Mouse (Mus musculus) forebrain, embryonic 12.5 days (tissue): Measurements from ENCODE around the gene Lmo2. TPM values are rescaled to one million over a fixed set of nuclear protein-coding genes. Genes with fewer than 3 reads are reported as not detected.
"Not testable (repeated sequence)": the region's sequence is repeated elsewhere in the genome, so short reads cannot be mapped to it uniquely, and the experiment has no call there.

ENCODE experiments used
- ATAC-seq: fragments of 200-750 bp; cut with Nextera tagmentation; 2 replicates; pipeline ENCODE4 v1.8.0; 2017; ENCODE audit warnings: moderate TSS enrichment; ENCODE audit not compliant: low FRiP score
- H3K27ac ChIP-seq: fragments of 300-500 bp; sonication (generic); 2 replicates; pipeline ENCODE4 v1.5.1; 2016; ENCODE audit warnings: mild to moderate bottlenecking
- H3K27me3 ChIP-seq: fragments of 300-500 bp; sonication (generic); 2 replicates; pipeline ENCODE4 v1.6.1; 2016; ENCODE audit warnings: mild to moderate bottlenecking
- H3K36me3 ChIP-seq: fragments of 300-500 bp; sonication (generic); replicated peaks from 2 replicates; pipeline ENCODE4 v1.6.1; 2016; ENCODE audit warnings: mild to moderate bottlenecking
- H3K4me1 ChIP-seq: fragments of 300-500 bp; sonication (generic); 2 replicates; pipeline ENCODE4 v1.6.1; 2016
- H3K4me2 ChIP-seq: fragments of 300-500 bp; sonication (generic); 2 replicates; pipeline ENCODE4 v1.6.1; 2016; ENCODE audit warnings: mild to moderate bottlenecking, moderate library complexity
- H3K4me3 ChIP-seq: fragments of 300-500 bp; sonication (generic); replicated peaks from 2 replicates; pipeline ENCODE4 v1.5.1; 2016; ENCODE audit warnings: mild to moderate bottlenecking
- H3K9ac ChIP-seq: fragments of 300-500 bp; sonication (generic); 2 replicates; pipeline ENCODE4 v1.6.1; 2016; ENCODE audit warnings: mild to moderate bottlenecking
- H3K9me3 ChIP-seq: fragments of 300-500 bp; sonication (generic); 2 replicates; pipeline ENCODE4 v1.6.1; 2016
- WGBS: fragments of 180-500 bp; shearing (Covaris S2); methylation state at CpG from one replicate; pipeline ENCODE4 v1.1.7; 2016; 5-methylcytosine and 5-hydroxymethylcytosine counted together
- polyA plus RNA-seq: library from polyadenylated mRNA; unstranded; fragments of >200 nt; fragmentation: Nextera tagmentation; extraction: Ambion mirVana; gene quantifications from 2 replicates; pipeline ENCODE4 v1.2.1, GENCODE M21; 2016

Gene Lmo2
- polyA plus RNA-seq, 1 experiment from 2014 or later = 39.5 TPM

DNA sequence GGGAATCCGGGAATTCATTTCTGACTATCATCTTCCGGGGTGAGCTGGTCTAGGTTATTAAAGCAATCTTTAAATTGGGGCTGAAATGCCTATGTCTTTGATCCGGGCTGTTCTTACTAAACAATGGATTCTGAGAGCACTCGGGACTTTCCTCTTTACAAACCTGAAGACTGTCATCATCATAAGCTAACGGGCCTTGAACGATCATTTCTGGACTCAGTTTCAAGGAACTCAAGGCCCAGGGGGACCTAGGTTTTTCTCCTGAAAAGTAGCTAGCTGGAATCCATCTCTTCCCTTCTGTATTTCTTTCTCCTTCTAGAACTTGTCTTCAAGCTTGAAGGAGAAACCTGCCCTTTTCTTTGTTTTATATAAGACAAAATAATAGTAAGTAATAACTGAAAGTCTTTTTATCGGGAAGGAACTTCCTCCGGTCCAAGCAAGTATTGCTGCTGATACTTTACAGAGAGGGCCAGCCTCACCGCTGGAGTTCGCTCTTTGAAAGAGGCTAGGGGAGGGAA lies 11.2 kb downstream of the Lmo2 start:
- WGBS = 15% methylated on average over 10 of the region's 10 CpGs
- H3K27ac ChIP-seq = peak overlapping the region; percentile 84
- H3K9ac ChIP-seq = peak overlapping the region; percentile 86
- H3K36me3 ChIP-seq = no peaks in the 10 kb centered on the region
- H3K4me1 ChIP-seq = peaks cover 14% of the 10 kb centered on the region
- H3K27me3 ChIP-seq = peaks cover 44% of the 10 kb centered on the region
- no peak for ATAC-seq
- peak overlapping the region; percentile 92 for H3K4me2 ChIP-seq
- no peaks in the 10 kb centered on the region for H3K9me3 ChIP-seq
- H3K4me3 ChIP-seq = peak overlapping the region; percentile 80

DNA sequence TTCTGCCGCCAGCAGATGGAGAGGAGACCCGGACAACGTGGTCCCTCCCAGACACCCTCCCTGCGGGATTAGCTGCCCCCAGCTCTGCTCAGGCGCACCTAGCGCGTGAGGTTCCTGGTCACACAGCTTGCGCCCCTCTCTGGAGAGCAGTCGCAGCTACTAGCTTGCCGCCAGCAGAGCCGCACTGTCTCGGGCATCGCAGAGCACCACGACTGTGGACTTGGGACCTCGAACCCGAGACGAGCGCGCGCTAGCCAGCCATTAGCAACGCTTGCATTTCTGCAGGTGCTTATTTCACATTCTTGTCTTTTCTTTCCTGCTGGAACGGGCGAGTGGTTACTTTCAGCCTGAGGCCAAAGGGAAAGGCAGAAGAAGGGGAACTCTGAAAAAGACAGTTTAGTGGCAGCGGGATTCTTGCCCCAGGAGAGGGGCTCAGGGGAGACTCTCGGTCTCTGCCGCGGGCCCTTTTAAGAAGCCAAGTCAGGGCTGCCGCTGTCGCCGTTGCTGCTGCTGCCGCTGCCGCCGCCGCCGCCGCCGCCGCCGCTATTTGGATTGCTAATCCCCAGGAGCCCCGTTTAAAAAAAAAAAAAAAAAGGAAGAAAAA lies 11.8 kb downstream of the Lmo2 start:
- H3K27ac ChIP-seq = peak overlapping the region; percentile 84
- ATAC-seq = peak; percentile 70
- peaks cover 14% of the 10 kb centered on the region for H3K4me1 ChIP-seq
- peak overlapping the region; percentile 92 for H3K4me2 ChIP-seq
- H3K9ac ChIP-seq = peak overlapping the region; percentile 86
- H3K27me3 ChIP-seq = peaks cover 44% of the 10 kb centered on the region
- no peaks in the 10 kb centered on the region for H3K9me3 ChIP-seq
- no peaks in the 10 kb centered on the region for H3K36me3 ChIP-seq
- under 1% methylated on average over 40 of the region's 40 CpGs for WGBS
- peak overlapping the region; percentile 80 for H3K4me3 ChIP-seq

GRCm38 (mm10) chr2:103970041-103970790 lies 12.4 kb downstream of the Lmo2 start:
- Histone ChIP-seq H3K4me2 (peak overlapping the region; percentile 92), H3K4me3 (peak overlapping the region; percentile 80), H3K9ac (peak overlapping the region; percentile 86), H3K9me3 (no peaks in the 10 kb centered on the region), H3K4me1 (peaks cover 14% of the 10 kb centered on the region), H3K27ac (peak overlapping the region; percentile 84), H3K36me3 (no peaks in the 10 kb centered on the region), H3K27me3 (peaks cover 44% of the 10 kb centered on the region)
- ATAC-seq = peak; percentile 72
- WGBS = under 1% methylated on average over 63 of the region's 79 CpGs

DNA sequence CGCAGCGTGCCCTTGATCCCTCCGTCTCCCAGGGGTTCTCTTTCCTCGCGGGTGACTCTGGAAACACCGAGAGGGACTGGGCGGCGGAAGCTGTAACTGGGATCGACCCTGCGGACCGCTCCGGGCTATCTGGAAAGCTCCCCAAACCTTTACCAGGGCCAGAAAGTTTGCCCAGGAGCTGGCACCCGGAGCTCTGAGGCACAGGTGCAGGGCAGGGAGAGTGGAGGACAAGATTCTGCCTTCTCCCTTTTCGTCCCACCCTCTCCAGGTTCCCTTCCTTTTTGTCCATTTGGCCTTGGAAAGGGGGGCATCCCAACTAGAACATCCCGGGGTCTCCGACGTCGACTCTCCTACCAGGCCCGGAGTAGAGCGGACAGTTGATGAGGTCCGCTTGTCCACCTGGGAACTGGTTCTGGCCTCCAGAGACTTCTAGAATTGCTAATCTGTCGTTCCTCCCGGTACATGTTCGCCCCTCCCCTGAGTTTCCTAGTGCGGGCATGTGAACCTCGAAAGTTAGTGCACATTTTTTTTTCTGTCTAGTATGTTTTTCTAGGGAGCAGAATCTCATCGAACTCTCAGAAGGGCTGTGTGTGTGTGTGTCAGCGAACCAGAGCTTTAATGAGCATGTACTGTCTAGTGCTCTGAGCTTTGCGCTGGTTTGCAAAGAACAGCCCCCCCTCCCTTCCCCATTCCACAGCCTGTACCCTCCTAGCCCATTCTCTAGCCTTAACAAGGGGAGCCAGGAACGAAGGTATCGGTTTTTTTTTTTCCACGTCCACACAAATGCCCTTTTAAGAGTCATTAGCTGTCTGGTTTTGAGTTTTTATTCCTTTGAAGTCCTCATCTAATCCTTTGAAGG lies 13.2 kb downstream of the Lmo2 start:
- Histone ChIP-seq H3K4me2 (peak overlapping the region; percentile 92), H3K36me3 (no peaks in the 10 kb centered on the region), H3K4me3 (peak overlapping the region; percentile 80), H3K27me3 (peaks cover 39% of the 10 kb centered on the region), H3K9ac (peak overlapping the region; percentile 86), H3K27ac (peak overlapping the region; percentile 84), H3K4me1 (peaks cover 14% of the 10 kb centered on the region), H3K9me3 (no peaks in the 10 kb centered on the region)
- under 1% methylated on average over 25 of the region's 32 CpGs for WGBS
- no peak for ATAC-seq

DNA sequence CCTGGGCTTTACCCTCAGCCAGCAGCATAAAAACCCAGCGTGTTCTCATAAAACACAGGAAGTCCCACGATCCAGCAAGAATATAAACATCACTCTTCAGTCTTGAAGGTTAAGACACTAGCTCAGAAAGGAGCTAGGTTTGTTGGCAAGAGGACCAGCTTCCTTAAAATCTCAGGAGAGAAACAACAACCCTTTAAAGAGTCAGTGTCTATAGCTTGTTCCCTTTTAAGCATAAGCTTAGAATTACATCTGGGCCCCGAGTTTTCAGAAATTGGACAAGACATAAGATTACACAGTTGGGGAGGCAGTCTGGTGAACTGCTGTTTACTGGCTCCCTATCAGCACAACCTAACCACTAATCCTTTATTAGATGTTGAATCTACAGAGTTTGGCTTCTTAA lies 14.1 kb downstream of the Lmo2 start:
- no peaks in the 10 kb centered on the region for H3K36me3 ChIP-seq
- no peak overlapping the region for H3K9ac ChIP-seq
- ATAC-seq = no peak
- H3K4me3 ChIP-seq = no peak overlapping the region
- H3K4me1 ChIP-seq = peaks cover 14% of the 10 kb centered on the region
- H3K27me3 ChIP-seq = peaks cover 39% of the 10 kb centered on the region
- no peak overlapping the region for H3K27ac ChIP-seq
- no peaks in the 10 kb centered on the region for H3K9me3 ChIP-seq
- H3K4me2 ChIP-seq = peak overlapping the region; percentile 92; the same call in 1 of the 2 replicates
- 18% methylated on average over 3 of the region's 3 CpGs for WGBS

DNA sequence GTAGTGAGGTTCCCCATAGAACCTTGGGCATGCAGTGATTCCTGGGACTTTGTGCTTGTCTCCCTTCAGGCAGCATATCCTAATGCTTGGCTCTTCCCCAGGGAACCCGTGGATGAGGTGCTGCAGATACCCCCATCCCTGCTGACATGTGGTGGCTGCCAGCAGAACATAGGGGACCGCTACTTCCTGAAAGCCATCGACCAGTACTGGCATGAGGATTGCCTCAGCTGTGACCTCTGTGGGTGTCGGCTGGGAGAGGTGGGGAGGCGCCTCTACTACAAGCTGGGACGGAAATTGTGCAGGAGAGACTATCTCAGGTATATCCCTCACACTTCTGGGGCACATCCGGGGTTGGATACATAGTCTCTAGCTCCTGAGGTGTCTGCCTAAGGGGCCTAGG lies 18.1 kb downstream of the Lmo2 start:
- 85% methylated on average over 7 of the region's 7 CpGs for WGBS
- Histone ChIP-seq H3K9me3 (no peaks in the 10 kb centered on the region), H3K4me3 (no peak overlapping the region), H3K4me2 (no peak overlapping the region), H3K36me3 (no peaks in the 10 kb centered on the region), H3K27ac (no peak overlapping the region), H3K9ac (no peak overlapping the region), H3K4me1 (peaks cover 25% of the 10 kb centered on the region), H3K27me3 (peaks cover 26% of the 10 kb centered on the region)
- ATAC-seq = no peak

DNA sequence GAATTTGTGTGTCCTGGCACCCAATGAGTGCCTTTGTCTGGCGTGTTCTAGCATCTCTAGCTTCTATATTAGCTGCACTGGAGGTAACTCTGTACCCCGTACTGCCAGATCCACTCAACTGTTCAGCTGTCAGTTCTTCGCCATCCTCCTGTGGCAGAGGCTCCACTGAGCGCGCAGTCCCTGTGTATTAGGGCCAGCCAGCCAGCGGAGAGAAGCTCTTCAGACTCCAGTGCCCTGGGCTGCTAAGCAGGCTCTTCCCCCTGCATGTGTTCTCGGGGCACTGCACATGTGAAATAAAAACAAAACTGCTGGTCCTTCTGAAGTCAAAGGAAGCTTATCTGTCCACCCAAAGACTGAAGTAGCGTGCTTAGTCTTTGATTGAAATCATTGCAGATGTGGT lies 19.4 kb downstream of the Lmo2 start:
- Histone ChIP-seq H3K4me3 (no peak overlapping the region), H3K27ac (peak overlapping the region; percentile 68), H3K27me3 (peaks cover 13% of the 10 kb centered on the region), H3K9ac (no peak overlapping the region), H3K36me3 (no peaks in the 10 kb centered on the region), H3K9me3 (no peaks in the 10 kb centered on the region), H3K4me2 (no peak overlapping the region), H3K4me1 (peaks cover 21% of the 10 kb centered on the region)
- no peak for ATAC-seq
- 55% methylated on average over 8 of the region's 8 CpGs for WGBS

- H3K9ac ChIP-seq = no peak overlapping the region
- H3K27ac ChIP-seq = no peak overlapping the region
- no peak overlapping the region for H3K4me3 ChIP-seq
- H3K36me3 ChIP-seq = no peaks in the 10 kb centered on the region
- no peaks in the 10 kb centered on the region for H3K9me3 ChIP-seq
- peaks cover 8% of the 10 kb centered on the region for H3K27me3 ChIP-seq
- ATAC-seq = no peak
- WGBS = 11% methylated on average over 9 of the region's 9 CpGs
- H3K4me2 ChIP-seq = no peak overlapping the region
- peaks cover 21% of the 10 kb centered on the region for H3K4me1 ChIP-seq
Observed at GRCm38 (mm10) chr2:103977716-103978115, 19.9 kb downstream of the Lmo2 start.

DNA sequence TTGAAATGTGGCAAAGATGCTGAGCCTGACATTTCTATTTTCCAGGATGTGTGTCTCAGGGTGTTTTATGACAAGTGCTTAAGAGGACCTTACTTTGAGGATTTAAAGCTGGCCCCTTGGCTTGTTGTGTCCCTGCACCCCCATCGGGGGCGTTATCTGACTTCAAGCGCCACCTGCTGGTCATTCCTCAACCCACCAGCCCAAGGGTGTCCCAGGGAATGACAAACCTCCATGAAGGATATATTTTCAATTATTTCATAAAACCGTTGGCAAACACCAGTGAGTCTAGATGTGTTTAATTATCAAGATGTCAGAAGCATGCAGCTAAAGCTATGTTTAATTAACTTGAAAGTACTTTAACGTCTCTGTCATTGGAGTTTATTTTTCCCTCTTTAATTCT lies 24.5 kb downstream of the Lmo2 start:
- no peak overlapping the region for H3K9ac ChIP-seq
- peaks cover 18% of the 10 kb centered on the region for H3K4me1 ChIP-seq
- no peaks in the 10 kb centered on the region for H3K36me3 ChIP-seq
- no peaks in the 10 kb centered on the region for H3K9me3 ChIP-seq
- no peak overlapping the region for H3K4me3 ChIP-seq
- peak; percentile 75 for ATAC-seq
- no peaks in the 10 kb centered on the region; the same call in 1 of the 2 replicates for H3K27me3 ChIP-seq
- no peak overlapping the region for H3K4me2 ChIP-seq
- H3K27ac ChIP-seq = no peak overlapping the region
- 7% methylated on average over 5 of the region's 5 CpGs for WGBS

- H3K9me3 ChIP-seq = no peaks in the 10 kb centered on the region
- H3K4me2 ChIP-seq = no peak overlapping the region
- no peak overlapping the region for H3K27ac ChIP-seq
- no peak for ATAC-seq
- no peak overlapping the region for H3K4me3 ChIP-seq
- H3K4me1 ChIP-seq = peaks cover 10% of the 10 kb centered on the region
- 94% methylated on average over 10 of the region's 10 CpGs for WGBS
- no peaks in the 10 kb centered on the region; the same call in 1 of the 2 replicates for H3K27me3 ChIP-seq
- no peak overlapping the region for H3K9ac ChIP-seq
- no peaks in the 10 kb centered on the region for H3K36me3 ChIP-seq
Observed at GRCm38 (mm10) chr2:103983146-103983545, 25.4 kb downstream of the Lmo2 start.

DNA sequence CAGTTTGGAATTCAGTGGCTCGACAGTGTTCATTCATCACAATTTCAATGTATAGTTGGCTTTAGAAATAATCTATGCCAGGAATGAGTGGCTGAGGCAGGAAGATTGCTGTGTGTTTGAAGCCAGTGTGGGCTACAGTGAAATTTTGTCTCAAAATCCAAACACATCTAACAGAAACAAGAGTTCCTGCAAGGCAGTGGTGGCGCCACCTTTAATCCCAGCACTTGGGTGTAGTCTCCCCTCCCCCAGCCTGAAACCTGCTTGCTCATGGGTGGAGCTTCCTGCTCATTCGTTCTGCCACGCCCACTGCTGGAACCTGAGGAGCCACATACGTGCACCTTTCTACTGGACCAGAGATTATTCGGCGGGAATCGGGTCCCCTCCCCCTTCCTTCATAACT lies 29.8 kb downstream of the Lmo2 start:
- not testable (repeated sequence) for H3K9me3 ChIP-seq, H3K9ac ChIP-seq, ATAC-seq, H3K4me3 ChIP-seq, H3K4me1 ChIP-seq, H3K27me3 ChIP-seq, H3K27ac ChIP-seq, H3K4me2 ChIP-seq, H3K36me3 ChIP-seq
- WGBS = 83% methylated on average over 8 of the region's 8 CpGs

DNA sequence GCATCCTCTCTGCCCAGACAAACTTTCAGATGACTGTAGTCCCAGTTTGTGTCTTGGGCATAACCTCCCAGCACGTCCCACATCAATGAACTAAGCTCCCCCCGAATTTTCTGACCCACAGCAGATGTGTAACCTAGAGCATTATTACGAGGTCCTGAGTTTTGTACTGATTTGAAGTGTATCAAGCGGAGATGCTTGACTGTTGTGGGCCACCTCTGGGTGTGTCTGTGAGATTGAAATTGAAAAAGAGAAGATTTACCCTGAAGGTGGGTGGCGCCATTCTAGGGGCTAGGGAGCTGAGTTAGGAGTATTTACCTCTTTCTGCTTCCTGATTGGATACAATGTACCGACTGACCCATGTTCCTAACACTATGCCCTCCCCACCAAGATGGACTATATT lies 31.9 kb downstream of the Lmo2 start:
- H3K27me3 ChIP-seq = 0 out of 2 replicates have a peak, but pooled peaks cover 8% of the 10 kb centered on the region
- H3K9me3 ChIP-seq = no peaks in the 10 kb centered on the region
- H3K4me3 ChIP-seq = no peak overlapping the region
- no peaks in the 10 kb centered on the region for H3K36me3 ChIP-seq
- no peak overlapping the region for H3K4me2 ChIP-seq
- ATAC-seq = no peak
- peaks cover 5% of the 10 kb centered on the region; the same call in 1 of the 2 replicates for H3K4me1 ChIP-seq
- no peak overlapping the region for H3K27ac ChIP-seq
- WGBS = 89% methylated on average over 6 of the region's 6 CpGs
- H3K9ac ChIP-seq = no peak overlapping the region
